Mouse (Mus musculus) cerebellum, adult 9-11 months (tissue): ENCODE measurements at regions not wholly inside any gene's neighbourhood (a gene's known extent, or its start where the extent isn't known, plus 50 kb on each side); places are given as distances from the start of the nearest gene placed in this dataset.

Experiments used
- DNase-seq: peaks from one replicate; pipeline ENCODE4 v3.0.0; 2022

DNA sequence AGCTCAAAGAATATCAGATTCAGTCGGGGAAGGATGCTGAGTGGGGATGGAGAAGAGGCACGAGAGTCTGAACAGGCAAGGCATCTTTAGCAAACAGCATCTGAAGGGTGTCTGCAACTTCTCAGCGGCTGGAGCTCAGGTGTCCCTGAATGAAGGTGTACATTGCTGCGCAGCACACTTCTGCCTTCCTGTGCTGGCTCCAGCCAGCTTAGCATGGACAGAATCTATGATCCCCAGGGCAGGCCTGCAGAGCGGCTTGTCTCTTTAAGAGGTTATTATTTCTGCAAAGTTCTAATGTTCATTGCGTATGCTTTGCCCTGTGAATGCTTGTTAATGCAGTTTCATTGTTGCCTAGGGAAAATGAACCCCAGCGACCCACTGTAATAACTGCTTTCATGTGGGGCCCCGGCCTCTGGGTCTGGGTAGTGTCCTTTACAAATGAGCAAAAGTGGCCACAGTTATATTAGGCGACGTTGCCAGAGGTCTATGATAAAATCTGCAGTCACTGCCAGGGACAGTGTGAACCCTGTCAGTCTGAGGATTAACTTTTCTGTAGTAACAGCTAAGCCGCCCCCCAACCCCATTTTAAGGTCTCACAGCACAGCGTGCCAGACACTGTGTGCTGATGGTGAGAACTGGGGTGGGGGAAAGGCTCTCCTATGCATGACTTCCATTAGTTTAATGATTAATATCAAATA is 88.3 kb upstream of the Bmper start:
- no peak for DNase-seq

- DNase-seq = no peak
Observed at GRCm38 (mm10) chr9:23136511-23136910, 86.4 kb upstream of the Bmper start.

DNA sequence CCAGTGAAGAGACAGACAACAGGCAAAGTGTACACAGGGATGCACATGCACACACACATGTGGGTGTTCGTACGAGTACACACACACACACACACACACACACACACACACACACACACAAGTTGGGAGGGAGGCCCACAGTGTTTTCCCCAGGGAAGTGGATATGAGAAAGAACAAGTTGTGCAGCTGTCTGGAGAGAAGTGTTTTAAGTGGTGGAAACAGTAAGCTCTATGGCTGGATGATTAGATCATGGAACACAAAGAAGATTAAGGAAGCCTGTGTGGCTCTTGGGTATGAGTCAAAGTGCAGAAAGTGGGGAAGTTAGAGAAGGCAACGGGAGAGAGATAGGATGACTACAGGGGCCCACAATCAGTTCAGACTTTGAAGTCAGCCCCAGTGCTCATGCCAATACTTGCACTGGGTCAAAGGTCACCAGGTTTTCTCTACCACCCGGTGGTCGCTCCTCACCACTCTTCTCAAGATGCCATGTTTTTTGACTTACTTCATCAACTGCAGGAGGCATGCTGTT is 85.1 kb upstream of the Bmper start:
- no peak for DNase-seq

GRCm38 (mm10) chr9:23139580-23140162 is 83.2 kb upstream of the Bmper start:
- DNase-seq = no peak

GRCm38 (mm10) chr9:23144281-23144680 is 78.6 kb upstream of the Bmper start:
- no peak for DNase-seq

DNA sequence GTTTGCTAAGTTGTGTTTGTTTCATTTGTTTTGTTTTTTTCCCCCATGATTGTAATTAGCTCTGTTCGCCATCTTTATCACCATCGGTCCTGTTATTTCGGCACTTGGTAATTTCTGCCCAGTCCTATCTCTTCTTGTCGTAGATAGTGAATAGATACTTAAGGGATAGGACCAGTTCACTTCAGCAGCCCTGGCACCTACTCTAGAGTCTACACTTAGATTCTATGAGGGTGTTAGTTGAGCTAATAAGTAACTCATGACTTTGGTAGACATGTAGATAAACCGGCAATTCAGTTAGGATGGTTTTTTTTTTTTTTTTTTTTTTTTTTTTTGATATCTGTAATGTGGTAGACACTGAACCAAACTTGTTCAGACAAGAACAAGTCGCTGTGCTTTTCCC is 72.5 kb upstream of the Bmper start:
- no peak for DNase-seq

DNA sequence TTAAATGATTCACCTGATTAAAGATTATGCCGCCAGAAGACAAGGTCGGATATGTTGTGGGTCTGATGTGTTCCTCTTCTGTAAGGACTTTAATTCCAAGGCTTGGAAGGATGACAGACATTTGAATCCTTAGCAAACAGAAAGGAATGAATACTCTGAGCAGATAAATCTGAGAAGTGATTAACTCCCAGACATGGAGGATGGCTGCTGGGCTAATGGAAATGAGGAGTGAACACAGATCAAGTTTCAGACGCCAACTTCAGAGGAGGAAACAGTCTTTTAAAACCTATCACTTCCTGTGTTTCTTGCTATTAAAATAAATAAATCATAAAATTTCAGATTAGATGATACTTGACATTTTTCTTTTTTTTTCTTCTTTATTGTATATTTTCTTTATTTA is 72.0 kb upstream of the Bmper start:
- no peak for DNase-seq

DNA sequence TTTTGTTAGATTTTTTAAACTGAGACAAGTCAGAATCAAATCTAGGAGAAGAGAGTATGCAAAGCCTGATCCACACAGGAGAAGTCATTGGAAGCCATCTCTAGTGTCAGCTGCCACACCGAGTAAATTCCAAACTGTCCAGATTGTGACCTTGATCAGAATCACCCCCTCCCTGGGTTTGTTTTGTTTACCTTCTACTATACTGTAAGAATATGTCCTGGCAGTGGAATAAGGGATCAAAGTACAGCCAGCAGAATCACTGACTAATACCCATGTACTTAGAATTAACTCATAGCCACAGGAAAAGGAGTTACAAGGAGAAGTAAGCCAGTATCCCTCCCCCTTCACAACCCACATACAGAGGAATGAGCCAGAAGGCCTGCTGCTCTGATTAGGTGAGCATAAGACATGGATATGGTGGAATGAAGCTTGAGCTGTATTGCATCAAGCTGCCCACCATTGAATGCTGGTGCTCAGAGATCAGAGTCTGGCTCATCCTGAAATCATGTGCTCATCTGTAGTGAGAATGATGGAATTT is 70.9 kb upstream of the Bmper start:
- DNase-seq = no peak

- no peak for DNase-seq
Observed at GRCm38 (mm10) chr9:23156820-23157570, 65.9 kb upstream of the Bmper start.

- DNase-seq = no peak
Observed at GRCm38 (mm10) chr9:23158499-23158898, 64.4 kb upstream of the Bmper start.

GRCm38 (mm10) chr9:23161346-23161745 is 61.5 kb upstream of the Bmper start:
- DNase-seq = no peak

- DNase-seq = no peak
Observed at GRCm38 (mm10) chr9:23167056-23167591, 55.8 kb upstream of the Bmper start.

- DNase-seq = no peak
Observed at GRCm38 (mm10) chr9:23167716-23168115, 55.2 kb upstream of the Bmper start.

GRCm38 (mm10) chr9:23168149-23168548 is 54.7 kb upstream of the Bmper start:
- DNase-seq = no peak

DNA sequence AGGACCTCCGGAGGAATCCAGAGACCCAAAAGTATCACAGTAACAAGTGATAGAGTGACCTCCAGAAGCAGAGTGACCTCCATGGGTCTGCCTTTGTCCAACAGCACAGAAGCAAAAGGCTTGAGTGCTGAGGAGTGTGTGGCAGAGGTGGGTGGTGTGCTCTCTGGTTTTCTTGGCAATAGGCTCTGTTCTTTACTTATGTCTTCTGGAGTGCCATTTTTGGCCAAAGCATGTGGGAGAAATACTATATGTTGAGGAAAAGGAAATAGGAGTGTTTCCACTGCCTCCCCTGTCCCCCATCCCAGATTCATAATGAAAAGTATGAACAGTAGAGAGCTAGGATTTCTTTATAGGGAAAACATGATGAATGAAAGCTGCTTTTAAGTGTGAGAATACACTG is 51.5 kb upstream of the Bmper start:
- no peak for DNase-seq
